Mouse (Mus musculus): Measurements from ENCODE around the gene Ep300. TPM values are rescaled to one million over a fixed set of nuclear protein-coding genes. Genes with fewer than 3 reads are reported as not detected.
"Not testable (repeated sequence)": the region's sequence is repeated elsewhere in the genome, so short reads cannot be mapped to it uniquely, and the experiment has no call there.

The Ep300 gene
- total RNA-seq, 2 experiments from 2014 or later = 31.2 to 38.4 TPM

DNA sequence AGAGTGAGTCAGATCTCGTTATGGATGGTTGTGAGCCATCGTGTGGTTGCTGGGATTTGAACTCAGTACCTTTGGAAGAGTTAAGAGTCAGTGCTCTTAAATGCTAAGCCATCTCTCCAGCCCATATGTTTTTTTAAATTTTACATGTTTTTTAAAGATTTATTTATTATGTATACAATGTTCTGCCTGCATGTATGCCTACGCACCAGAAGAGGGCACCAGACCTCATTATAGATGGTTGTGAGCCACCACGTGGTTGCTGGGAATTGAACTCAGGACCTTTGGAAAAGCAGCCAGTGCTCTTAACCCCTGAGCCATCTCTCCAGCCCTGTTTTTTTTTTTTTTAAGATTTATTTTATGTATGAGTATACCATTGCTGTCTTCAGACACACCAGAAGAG lies 116.2 kb downstream of the Ep300 start:
- DNase-seq = not testable (repeated sequence)

Small RNAs within 50 kb of the gene (microRNA-seq; reads per million reads assigned to microRNA genes)
- 0 reads per million in 2 experiments for gene Gm23880

Other genes with a start within 250 kb of the Ep300 start
- 10 to 100 TPM; 20.5 to 23.1 TPM for gene Slc25a17, start 224.5 kb upstream of the Ep300 start, total RNA-seq (2021)
- gene St13, start 185.3 kb upstream of the Ep300 start, total RNA-seq (2021) = 100 to 1,000 TPM; 102 to 126 TPM
- 1 to 10 TPM; 7.5 to 8.6 TPM for gene Xpnpep3, start 185.2 kb upstream of the Ep300 start, total RNA-seq (2021)
- not detected for gene Dnajb7, start 177.1 kb upstream of the Ep300 start, total RNA-seq (2021)
- 100 to 1,000 TPM; 118 to 123 TPM for gene Rbx1, start 119.1 kb upstream of the Ep300 start, total RNA-seq (2021)
- gene L3mbtl2, start 78.5 kb downstream of the Ep300 start, total RNA-seq (2021) = 1 to 10 TPM; 7.5 to 9.3 TPM
- 1 to 10 TPM; 2.4 to 3.4 TPM for gene Chadl, start 111.9 kb downstream of the Ep300 start, total RNA-seq (2021)
- gene Zc3h7b, start 159.7 kb downstream of the Ep300 start, total RNA-seq (2021) = 10 to 100 TPM; 39.8 to 43.1 TPM
- 10 to 100 TPM; 28.6 to 31.3 TPM for gene Rangap1, start 160.2 kb downstream of the Ep300 start, total RNA-seq (2021)
- gene Tef, start 217.1 kb downstream of the Ep300 start, total RNA-seq (2021) = 100 to 1,000 TPM; 127 to 130 TPM